Mouse (Mus musculus): Measurements from ENCODE around the gene Ranbp17.

DNA sequence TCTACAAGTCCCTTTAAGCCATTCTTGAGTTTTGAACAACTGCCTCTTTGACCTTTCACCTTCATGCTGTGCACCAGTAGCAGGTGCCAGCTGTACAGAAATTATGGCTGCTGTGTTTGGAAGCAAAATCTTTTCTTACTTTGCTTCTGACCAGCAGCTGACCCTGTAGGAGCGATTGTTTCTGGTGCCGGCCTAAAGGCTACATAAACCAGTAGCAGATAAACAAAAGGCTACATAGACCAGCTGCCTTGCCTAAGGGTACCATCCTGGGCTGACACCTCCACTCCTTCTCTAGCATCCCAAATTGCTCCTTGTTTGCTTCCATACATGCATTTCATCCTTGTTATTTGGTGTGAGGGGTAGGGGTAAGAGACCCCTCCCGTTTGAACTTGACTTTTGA lies 279.4 kb downstream of the Ranbp17 start:
- TF ChIP-seq CTCF (IDR thresholded peaks at IDR 0.05; ENCODE audit: insufficient read depth, low read depth, low read length) (no peak), POLR2A (IDR thresholded peaks at IDR 0.05; ENCODE audit: insufficient read depth, low read depth, low read length) (no peak)
